Mouse (Mus musculus): ENCODE results near the gene Auh.

- TF ChIP-seq CTCF (conservative IDR thresholded peaks at IDR 0.05; ENCODE audit: insufficient read depth, insufficient read length, low read depth, low read length) (no peak), POLR2A (IDR thresholded peaks at IDR 0.05; ENCODE audit: low read depth, low read length) (no peak)
Observed at GRCm38 (mm10) chr13:52828946-52829523, 100.4 kb downstream of the Auh start.
